Mouse (Mus musculus) thymus, postnatal 25 days (tissue): ENCODE measurements around the gene Tacc3.
A peak's percentile ranks its signal among the peaks of the same experiment; 100 is the strongest.

ENCODE experiments used
- DNase-seq: peaks from one replicate; pipeline ENCODE4 v3.0.0; 2022

Tacc3 gene

GRCm38 (mm10) chr5:33657787-33658663 is at the start of gene Tacc3, which contains the start of gene Tmem129:
Gene Tacc3 (plus strand): TSS chr5:33658128.
Gene Tmem129 (minus strand): TSS chr5:33658416.
- peak; percentile 95 for DNase-seq

- DNase-seq, result no peak
Measured at GRCm38 (mm10) chr5:33609226-33609625, 48.7 kb upstream of the Tacc3 start.

GRCm38 (mm10) chr5:33611795-33612194 is 46.1 kb upstream of the Tacc3 start:
- no peak for DNase-seq

GRCm38 (mm10) chr5:33614391-33614790 is 43.5 kb upstream of the Tacc3 start:
- DNase-seq, result no peak

- DNase-seq, result no peak
Measured at GRCm38 (mm10) chr5:33622671-33623070, 35.3 kb upstream of the Tacc3 start.

GRCm38 (mm10) chr5:33623766-33624165 is 34.2 kb upstream of the Tacc3 start:
- DNase-seq, result no peak

GRCm38 (mm10) chr5:33627968-33628367 is 30.0 kb upstream of the Tacc3 start:
- peak; percentile 9 for DNase-seq

GRCm38 (mm10) chr5:33628820-33629300 is 29.1 kb upstream of the Tacc3 start:
- peak; percentile 74 for DNase-seq

- peak; percentile 100 for DNase-seq
Measured at GRCm38 (mm10) chr5:33629301-33629987, 28.5 kb upstream of the Tacc3 start, which contains the start of the genes Fam53a and Gm9903. Gene Fam53a (minus strand): TSS chr5:33629635. Gene Gm9903 (plus strand): TSS chr5:33629925.

- DNase-seq, result peak; percentile 59
Measured at GRCm38 (mm10) chr5:33630061-33630460, 27.9 kb upstream of the Tacc3 start.

GRCm38 (mm10) chr5:33630615-33631014 is 27.3 kb upstream of the Tacc3 start:
- no peak for DNase-seq

GRCm38 (mm10) chr5:33632526-33632925 is 25.4 kb upstream of the Tacc3 start:
- no peak for DNase-seq

- DNase-seq, result no peak
Measured at GRCm38 (mm10) chr5:33635361-33635760, 22.6 kb upstream of the Tacc3 start.

GRCm38 (mm10) chr5:33637606-33638350 is 20.1 kb upstream of the Tacc3 start:
- no peak for DNase-seq

GRCm38 (mm10) chr5:33638826-33639225 is 19.1 kb upstream of the Tacc3 start:
- DNase-seq, result no peak

GRCm38 (mm10) chr5:33640652-33641051 is 17.3 kb upstream of the Tacc3 start:
- DNase-seq, result peak; percentile 55

- no peak for DNase-seq
Measured at GRCm38 (mm10) chr5:33651017-33651416, 6.9 kb upstream of the Tacc3 start.

GRCm38 (mm10) chr5:33651541-33651920 is 6.4 kb upstream of the Tacc3 start:
- no peak for DNase-seq

GRCm38 (mm10) chr5:33651921-33652782 is 5.8 kb upstream of the Tacc3 start, which contains the start of gene Slbp:
Gene Slbp (minus strand): TSS chr5:33652574.
- peak; percentile 95 for DNase-seq

- DNase-seq, result no peak
Measured at GRCm38 (mm10) chr5:33652783-33653173, 5.2 kb upstream of the Tacc3 start.

- no peak for DNase-seq
Measured at GRCm38 (mm10) chr5:33654424-33654823, 3.5 kb upstream of the Tacc3 start.
